Mouse (Mus musculus) heart, postnatal 0 days (tissue): ENCODE data around the gene Scamp3.

ENCODE experiments used
- CTCF ChIP-seq: IDR thresholded peaks from 2 replicates; pipeline ENCODE4 v1.5.1; 2016; ENCODE audit warnings: antibody characterized with exemption, control low read depth, low read depth
- EP300 ChIP-seq: IDR thresholded peaks from 2 replicates; pipeline ENCODE4 v1.6.1; 2016; ENCODE audit warnings: antibody characterized with exemption, low read depth

GRCm38 (mm10) chr3:89163643-89164245 lies 13.5 kb upstream of the Scamp3 start:
- TF ChIP-seq CTCF, result no peak
- no peak for TF ChIP-seq EP300
